Mouse (Mus musculus): Measurements from ENCODE around the gene Ccpg1os.

The Ccpg1os gene

GRCm38 (mm10) chr9:72936301-72936700, 48.9 kb downstream of the Ccpg1os start:
- in situ Hi-C loops (cut with MboI; ENCODE audit: low pct_unique_long_range_greater_than_20kb in 1 of 2, low sequenced_read_pairs in 2 of 2, unreplicated experiment in 1 of 2) = loop anchor here (5.0 kb wide), 2 partner anchors 44 to 174 kb away; no protein-coding TSS in a partner anchor

GRCm38 (mm10) chr9:72935309-72935708, 49.9 kb downstream of the Ccpg1os start:
- in situ Hi-C loops (cut with MboI; ENCODE audit: low pct_unique_long_range_greater_than_20kb in 1 of 2, low sequenced_read_pairs in 2 of 2, unreplicated experiment in 1 of 2) = loop anchor here (5.0 kb wide), 2 partner anchors 43 to 173 kb away; no protein-coding TSS in a partner anchor

GRCm38 (mm10) chr9:72931166-72931790, 53.9 kb downstream of the Ccpg1os start:
- in situ Hi-C loops (cut with MboI; ENCODE audit: low pct_unique_long_range_greater_than_20kb in 1 of 2, low sequenced_read_pairs in 2 of 2, unreplicated experiment in 1 of 2) = no loop called here
